Mouse (Mus musculus) ES-Bruce4 (cell line): ENCODE results near the gene Vars.

Experiments
- CTCF ChIP-seq: IDR thresholded peaks from one replicate; pipeline ENCODE4 v1.8.1; 2011; ENCODE audit warnings: low read depth, low read length
- POLR2A ChIP-seq: IDR thresholded peaks from one replicate; pipeline ENCODE4 v1.8.1; 2011; ENCODE audit warnings: low read length; ENCODE audit not compliant: insufficient read depth

DNA sequence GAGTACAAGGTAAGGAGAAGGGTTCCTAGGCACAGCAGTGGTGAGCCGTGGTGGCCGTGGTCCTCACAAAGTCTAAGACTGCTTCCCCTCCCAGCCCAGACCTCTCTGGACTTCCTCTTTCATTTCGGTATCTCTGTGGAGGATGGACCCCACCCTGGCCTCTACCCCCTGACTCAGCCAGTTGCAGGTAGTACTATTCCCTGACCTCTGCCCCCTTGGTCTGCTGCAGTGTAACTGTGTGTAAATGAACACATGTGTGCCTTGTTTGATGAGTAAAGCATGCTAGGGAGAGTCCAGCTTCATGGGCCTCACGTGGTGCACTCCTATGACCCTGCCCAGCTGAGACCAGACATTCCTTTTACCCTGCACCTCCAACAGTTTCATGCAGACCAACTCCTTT lies 23.0 kb downstream of the Vars start:
- TF ChIP-seq CTCF (no peak), POLR2A (no peak)
